Mouse (Mus musculus) layer of hippocampus, adult 2 months (tissue): Measurements from ENCODE around the gene Arhgap11a. TPM values are rescaled to one million over a fixed set of nuclear protein-coding genes. Genes with fewer than 3 reads are reported as not detected.

Experiments
- DNase-seq, 2 experiments: peaks; one replicate each; pipeline ENCODE4 v3.0.0; 2022; ENCODE audit warnings: low spot score in 2 of 2
- H3K27ac ChIP-seq: fragments of 200-600 bp; 2 replicates; pipeline ENCODE4 v1.8.1; 2022
- H3K4me3 ChIP-seq: fragments of 200-600 bp; 2 replicates; pipeline ENCODE4 v1.8.1; 2022; ENCODE audit warnings: mild to moderate bottlenecking
- CTCF ChIP-seq: fragments of 200-600 bp; conservative IDR thresholded peaks from 2 replicates; pipeline ENCODE4 v1.8.1; 2022; ENCODE audit warnings: antibody characterized with exemption, mild to moderate bottlenecking, moderate library complexity
- total RNA-seq, 2 experiments: library from RNA; stranded (reverse); gene quantifications; 2 replicates each; pipeline ENCODE4 v1.2.3; 2021

Gene Arhgap11a
- total RNA-seq, 2 experiments from 2014 or later: 2.0 to 2.1 TPM

GRCm38 (mm10) chr2:113803753-113804152 is 44.7 kb downstream of the Arhgap11a start:
- H3K4me3 ChIP-seq: no peak overlapping the region
- TF ChIP-seq CTCF: no peak

GRCm38 (mm10) chr2:113800846-113801245 is 47.6 kb downstream of the Arhgap11a start:
- DNase-seq: no peak
- Histone ChIP-seq H3K27ac (no peak overlapping the region), H3K4me3 (no peak overlapping the region)
- TF ChIP-seq CTCF: no peak

More at GRCm38 (mm10) chr2:113803753-113804152, 44.7 kb downstream of the Arhgap11a start:
- DNase-seq: no peak
- H3K27ac ChIP-seq: no peak overlapping the region

- Histone ChIP-seq H3K27ac (no peak overlapping the region), H3K4me3 (no peak overlapping the region)
- DNase-seq: no peak
- no peak for TF ChIP-seq CTCF
Measured at GRCm38 (mm10) chr2:113798605-113799004, 49.9 kb downstream of the Arhgap11a start.

- TF ChIP-seq CTCF: no peak
- Histone ChIP-seq H3K4me3 (no peak overlapping the region), H3K27ac (no peak overlapping the region)
- DNase-seq: no peak
Measured at GRCm38 (mm10) chr2:113795186-113795585, 53.3 kb downstream of the Arhgap11a start.

GRCm38 (mm10) chr2:113793521-113793920 is 54.9 kb downstream of the Arhgap11a start:
- Histone ChIP-seq H3K27ac (no peak overlapping the region), H3K4me3 (no peak overlapping the region)
- no peak for DNase-seq
- TF ChIP-seq CTCF: no peak

- no peak overlapping the region for H3K27ac ChIP-seq
- no peak for TF ChIP-seq CTCF
- no peak overlapping the region for H3K4me3 ChIP-seq
- no peak for DNase-seq
Measured at GRCm38 (mm10) chr2:113788821-113789387, 59.6 kb downstream of the Arhgap11a start.

- Histone ChIP-seq H3K27ac (no peak overlapping the region), H3K4me3 (no peak overlapping the region)
- DNase-seq: no peak
- no peak for TF ChIP-seq CTCF
Measured at GRCm38 (mm10) chr2:113787882-113788281, 60.6 kb downstream of the Arhgap11a start.

- no peak for TF ChIP-seq CTCF
- H3K27ac ChIP-seq: no peak overlapping the region
- H3K4me3 ChIP-seq: no peak overlapping the region
- no peak for DNase-seq
Measured at GRCm38 (mm10) chr2:113784851-113785250, 63.6 kb downstream of the Arhgap11a start.

- no peak for DNase-seq
- H3K4me3 ChIP-seq: no peak overlapping the region
- H3K27ac ChIP-seq: peak overlapping the region; percentile 77
- no peak for TF ChIP-seq CTCF
Measured at GRCm38 (mm10) chr2:113781521-113781920, 66.9 kb downstream of the Arhgap11a start.

Other genes with a start within 250 kb of the Arhgap11a start
- 1 to 10 TPM; 4.6 to 5.0 TPM for gene Grem1, start 90.0 kb downstream of the Arhgap11a start, total RNA-seq
- 100 to 1,000 TPM; 378 to 402 TPM for gene Scg5, start 19.5 kb downstream of the Arhgap11a start, total RNA-seq
- 1 to 10 TPM; 4.8 to 5.5 TPM for gene Gjd2, start 165.0 kb upstream of the Arhgap11a start, total RNA-seq
- not detected for gene Actc1, start 204.9 kb upstream of the Arhgap11a start, total RNA-seq